Mouse (Mus musculus): ENCODE measurements around the gene Grid1.

- no peak for TF ChIP-seq CTCF (IDR thresholded peaks at IDR 0.05; ENCODE audit: low read depth, low read length)
- TF ChIP-seq POLR2A (IDR thresholded peaks at IDR 0.05; ENCODE audit: extremely low read depth, insufficient read depth, low read length) = no peak
Measured at GRCm38 (mm10) chr14:34816301-34816700, 3.6 kb upstream of the Grid1 start.
